Mouse (Mus musculus) left cerebral cortex, postnatal 14 days (tissue): ENCODE data around the gene Nfam1. TPM values are rescaled to one million over a fixed set of nuclear protein-coding genes. Genes with fewer than 3 reads are reported as not detected.

ENCODE experiments used
- DNase-seq, 2 experiments: peaks; one replicate each; pipeline ENCODE4 v3.0.0; 2021 to 2022; ENCODE audit warnings: low spot score in 2 of 2, mixed read lengths in 1 of 2
- intact Hi-C: fragments of 180-260 bp; cut with DNase I; formaldehyde crosslinking; loops from one replicate; pipeline ENCODE4 v1.15.1; 2025
- total RNA-seq, 2 experiments: library from RNA; stranded (reverse); gene quantifications; 2 replicates each; pipeline ENCODE4 v1.2.3; 2021

Gene Nfam1
- total RNA-seq, 2 experiments from 2014 or later, result 2.2 to 2.9 TPM

GRCm38 (mm10) chr15:83042655-83043361, 9.7 kb upstream of the Nfam1 start:
- intact Hi-C loops, result loop anchor here (10.0 kb wide), 1 partner anchor 768 kb away; the partner anchor contains the start of gene Sept3
- DNase-seq, result peak; percentile 46 to 73

- no peak for DNase-seq
- intact Hi-C loops, result loop anchor here (10.0 kb wide), 1 partner anchor 765 kb away; the partner anchor contains the start of gene Sept3
Measured at GRCm38 (mm10) chr15:83040156-83040555, 7.0 kb upstream of the Nfam1 start.

- no peak for DNase-seq
- intact Hi-C loops, result loop anchor here (5.0 to 10.0 kb wide), 4 partner anchors 74 to 227 kb away; no protein-coding TSS in a partner anchor
Measured at GRCm38 (mm10) chr15:83038812-83039211, 5.7 kb upstream of the Nfam1 start.

GRCm38 (mm10) chr15:83037755-83038483, 4.8 kb upstream of the Nfam1 start:
- intact Hi-C loops, result loop anchor here (5.0 to 10.0 kb wide), 4 partner anchors 73 to 226 kb away; no protein-coding TSS in a partner anchor
- DNase-seq, result peak; percentile 88 to 91

- intact Hi-C loops, result loop anchor here (5.0 to 10.0 kb wide), 4 partner anchors 72 to 225 kb away; no protein-coding TSS in a partner anchor
- DNase-seq, result peak; percentile 68 to 70
Measured at GRCm38 (mm10) chr15:83036900-83037519, 3.9 kb upstream of the Nfam1 start.

- intact Hi-C loops, result loop anchor here (5.0 to 10.0 kb wide), 4 partner anchors 71 to 224 kb away; no protein-coding TSS in a partner anchor
- DNase-seq, result peak; percentile 57 to 71
Measured at GRCm38 (mm10) chr15:83036089-83036488, 3.0 kb upstream of the Nfam1 start.

- DNase-seq, result peak; percentile 64 to 77
- intact Hi-C loops, result loop anchor here (10.0 kb wide), 1 partner anchor 70 kb away; no protein-coding TSS in a partner anchor
Measured at GRCm38 (mm10) chr15:83034275-83034977, 1.3 kb upstream of the Nfam1 start.

GRCm38 (mm10) chr15:83030884-83031283, 2.2 kb downstream of the Nfam1 start:
- DNase-seq, result no peak
- intact Hi-C loops, result loop anchor here (10.0 kb wide), 1 partner anchor 66 kb away; no protein-coding TSS in a partner anchor

GRCm38 (mm10) chr15:83029725-83030718, 3.1 kb downstream of the Nfam1 start:
- DNase-seq, result no peak
- intact Hi-C loops, result loop anchor here (10.0 kb wide), 1 partner anchor 65 kb away; no protein-coding TSS in a partner anchor

GRCm38 (mm10) chr15:83026129-83026528, 7.0 kb downstream of the Nfam1 start:
- intact Hi-C loops, result no loop called here

GRCm38 (mm10) chr15:83025041-83025760, 7.9 kb downstream of the Nfam1 start:
- DNase-seq, result no peak
- intact Hi-C loops, result no loop called here

More at GRCm38 (mm10) chr15:83026129-83026528, 7.0 kb downstream of the Nfam1 start:
- peak; percentile 58 to 67 for DNase-seq

- intact Hi-C loops, result no loop called here
Measured at GRCm38 (mm10) chr15:83022947-83023346, 10.2 kb downstream of the Nfam1 start.

GRCm38 (mm10) chr15:83010990-83011664, 22.0 kb downstream of the Nfam1 start:
- DNase-seq, result peak; percentile 89 to 95
- intact Hi-C loops, result no loop called here

More at GRCm38 (mm10) chr15:83022947-83023346, 10.2 kb downstream of the Nfam1 start:
- DNase-seq, result no peak

GRCm38 (mm10) chr15:83010423-83010822, 22.7 kb downstream of the Nfam1 start:
- intact Hi-C loops, result no loop called here

GRCm38 (mm10) chr15:83009532-83009931, 23.6 kb downstream of the Nfam1 start:
- intact Hi-C loops, result no loop called here
- peak in 1 of 2 experiments; percentile 53 for DNase-seq

More at GRCm38 (mm10) chr15:83010423-83010822, 22.7 kb downstream of the Nfam1 start:
- DNase-seq, result no peak

GRCm38 (mm10) chr15:83008761-83009423, 24.2 kb downstream of the Nfam1 start:
- intact Hi-C loops, result no loop called here
- no peak for DNase-seq
